Mouse (Mus musculus): ENCODE results near the gene Fut7.
A peak's percentile ranks its signal among the peaks of the same experiment; 100 is the strongest.

The Fut7 gene

GRCm38 (mm10) chr2:25460551-25461309 is 37.7 kb downstream of the Fut7 start, which contains the start of gene Paxx:
Gene Paxx (minus strand): TSS chr2:25461094.
- DNase-seq = peak; percentile 94

GRCm38 (mm10) chr2:25461407-25461806 is 38.3 kb downstream of the Fut7 start:
- no peak for DNase-seq

GRCm38 (mm10) chr2:25463630-25464029 is 40.6 kb downstream of the Fut7 start:
- DNase-seq = no peak

GRCm38 (mm10) chr2:25465256-25465655 is 42.2 kb downstream of the Fut7 start:
- DNase-seq = peak; percentile 27

- DNase-seq = peak; percentile 81
Observed at GRCm38 (mm10) chr2:25465816-25466635, 43.0 kb downstream of the Fut7 start.

GRCm38 (mm10) chr2:25467606-25468303 is 44.7 kb downstream of the Fut7 start:
- DNase-seq = no peak

- DNase-seq = no peak
Observed at GRCm38 (mm10) chr2:25468962-25469915, 46.2 kb downstream of the Fut7 start.

GRCm38 (mm10) chr2:25469969-25470368 is 46.9 kb downstream of the Fut7 start, which contains the start of gene Ptgds:
Gene Ptgds (minus strand): TSS chr2:25470046.
- no peak for DNase-seq

GRCm38 (mm10) chr2:25472550-25472949 is 49.5 kb downstream of the Fut7 start:
- DNase-seq = no peak

Measured in thymus, postnatal 25 days (tissue).